Mouse (Mus musculus): ENCODE measurements at regions not wholly inside any gene's neighbourhood (a gene's known extent, or its start where the extent isn't known, plus 50 kb on each side); places are given as distances from the start of the nearest gene placed in this dataset.

- DNase-seq (ENCODE audit: low spot score) (no peak), ATAC-seq (ENCODE audit: low FRiP score, low read depth) (no peak)
- no peak for TF ChIP-seq POLR2A (IDR thresholded peaks at IDR 0.05; ENCODE audit: borderline replicate concordance, extremely low read depth, insufficient read depth, insufficient read length)
- no peak overlapping the region for H3K4me3 ChIP-seq (replicated peaks; ENCODE audit: low read length)
- no peak overlapping the region for H3K9ac ChIP-seq (ENCODE audit: low read depth, low read length, severe bottlenecking)
- H3K36me3 ChIP-seq (ENCODE audit: control insufficient read depth, insufficient read depth, low read length): no peaks in the 10 kb centered on the region
- no peak overlapping the region for H3K27ac ChIP-seq (replicated peaks; ENCODE audit: low read depth, low read length)
- H3K27me3 ChIP-seq (ENCODE audit: control insufficient read depth, insufficient read depth, low read length): no peaks in the 10 kb centered on the region
- no peaks in the 10 kb centered on the region for H3K4me1 ChIP-seq (ENCODE audit: control insufficient read depth, insufficient read depth, low read length)
- WGBS: 62% methylated on average over 2 of the region's 2 CpGs
- no peak overlapping the region for H3K4me2 ChIP-seq (replicated peaks; ENCODE audit: low read depth, low read length, severe bottlenecking)
- H3K9me3 ChIP-seq (ENCODE audit: control insufficient read depth, low read length): no peaks in the 10 kb centered on the region
These were observed 225.5 kb upstream of the Cdh4 start for GRCm38 (mm10) chr2:179216773-179217172.

GRCm38 (mm10) chr2:179228096-179228495, 214.1 kb upstream of the Cdh4 start:
- ATAC-seq (ENCODE audit: low FRiP score, low read depth) (no peak; the same call in 1 of the 2 replicates), DNase-seq (ENCODE audit: low spot score) (peak; percentile 30)
- H3K27ac ChIP-seq (replicated peaks; ENCODE audit: low read depth, low read length): no peak overlapping the region

GRCm38 (mm10) chr2:179231708-179232354, 210.4 kb upstream of the Cdh4 start:
- WGBS: 70% methylated on average over 6 of the region's 6 CpGs
- Histone ChIP-seq H3K27ac (replicated peaks; ENCODE audit: low read depth, low read length) (no peak overlapping the region), H3K36me3 (ENCODE audit: control insufficient read depth, insufficient read depth, low read length) (no peaks in the 10 kb centered on the region), H3K4me2 (replicated peaks; ENCODE audit: low read depth, low read length, severe bottlenecking) (no peak overlapping the region), H3K9me3 (ENCODE audit: control insufficient read depth, low read length) (no peaks in the 10 kb centered on the region), H3K9ac (ENCODE audit: low read depth, low read length, severe bottlenecking) (no peak overlapping the region), H3K27me3 (ENCODE audit: control insufficient read depth, insufficient read depth, low read length) (no peaks in the 10 kb centered on the region), H3K4me3 (replicated peaks; ENCODE audit: low read length) (no peak overlapping the region), H3K4me1 (ENCODE audit: control insufficient read depth, insufficient read depth, low read length) (no peaks in the 10 kb centered on the region)
- no peak for DNase-seq (ENCODE audit: low spot score)
- no peak for TF ChIP-seq POLR2A (IDR thresholded peaks at IDR 0.05; ENCODE audit: borderline replicate concordance, extremely low read depth, insufficient read depth, insufficient read length)
- ATAC-seq (ENCODE audit: low FRiP score, low read depth): no peak

More at GRCm38 (mm10) chr2:179228096-179228495, 214.1 kb upstream of the Cdh4 start:
- no peaks in the 10 kb centered on the region for H3K27me3 ChIP-seq (ENCODE audit: control insufficient read depth, insufficient read depth, low read length)
- WGBS: 26% methylated on average over 7 of the region's 7 CpGs
- no peak for TF ChIP-seq POLR2A (IDR thresholded peaks at IDR 0.05; ENCODE audit: borderline replicate concordance, extremely low read depth, insufficient read depth, insufficient read length)
- no peaks in the 10 kb centered on the region for H3K36me3 ChIP-seq (ENCODE audit: control insufficient read depth, insufficient read depth, low read length)
- H3K9ac ChIP-seq (ENCODE audit: low read depth, low read length, severe bottlenecking): no peak overlapping the region
- H3K4me3 ChIP-seq (replicated peaks; ENCODE audit: low read length): no peak overlapping the region
- H3K9me3 ChIP-seq (ENCODE audit: control insufficient read depth, low read length): no peaks in the 10 kb centered on the region
- H3K4me2 ChIP-seq (replicated peaks; ENCODE audit: low read depth, low read length, severe bottlenecking): no peak overlapping the region
- H3K4me1 ChIP-seq (ENCODE audit: control insufficient read depth, insufficient read depth, low read length): no peaks in the 10 kb centered on the region

DNA sequence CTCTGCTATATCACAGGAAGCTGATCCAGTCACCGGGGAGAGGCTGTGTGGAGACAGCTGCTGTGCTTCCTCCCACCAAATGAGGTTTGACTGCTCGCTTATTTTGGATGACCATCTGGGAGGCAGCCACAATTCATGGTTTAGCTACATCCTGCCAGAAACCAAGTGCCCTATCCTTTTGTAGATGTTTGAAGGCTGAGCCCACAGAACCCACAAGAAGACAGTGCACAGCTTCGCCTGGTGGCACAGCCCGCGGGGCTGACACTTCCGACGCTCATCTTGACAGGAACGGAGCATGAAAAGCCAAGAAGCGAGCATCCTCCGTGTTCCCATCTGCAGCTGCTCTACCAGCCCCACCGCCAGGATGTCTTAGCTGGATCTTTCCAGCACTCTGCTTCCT, 204.1 kb upstream of the Cdh4 start:
- Histone ChIP-seq H3K27me3 (ENCODE audit: control insufficient read depth, insufficient read depth, low read length) (no peaks in the 10 kb centered on the region), H3K4me1 (ENCODE audit: control insufficient read depth, insufficient read depth, low read length) (no peaks in the 10 kb centered on the region), H3K4me2 (replicated peaks; ENCODE audit: low read depth, low read length, severe bottlenecking) (no peak overlapping the region), H3K9ac (ENCODE audit: low read depth, low read length, severe bottlenecking) (no peak overlapping the region), H3K36me3 (ENCODE audit: control insufficient read depth, insufficient read depth, low read length) (no peaks in the 10 kb centered on the region), H3K4me3 (replicated peaks; ENCODE audit: low read length) (no peak overlapping the region), H3K9me3 (ENCODE audit: control insufficient read depth, low read length) (no peaks in the 10 kb centered on the region), H3K27ac (replicated peaks; ENCODE audit: low read depth, low read length) (no peak overlapping the region)
- DNase-seq (ENCODE audit: low spot score): no peak
- ATAC-seq (ENCODE audit: low FRiP score, low read depth): no peak
- 83% methylated on average over 11 of the region's 11 CpGs for WGBS
- TF ChIP-seq POLR2A (IDR thresholded peaks at IDR 0.05; ENCODE audit: borderline replicate concordance, extremely low read depth, insufficient read depth, insufficient read length): no peak

DNA sequence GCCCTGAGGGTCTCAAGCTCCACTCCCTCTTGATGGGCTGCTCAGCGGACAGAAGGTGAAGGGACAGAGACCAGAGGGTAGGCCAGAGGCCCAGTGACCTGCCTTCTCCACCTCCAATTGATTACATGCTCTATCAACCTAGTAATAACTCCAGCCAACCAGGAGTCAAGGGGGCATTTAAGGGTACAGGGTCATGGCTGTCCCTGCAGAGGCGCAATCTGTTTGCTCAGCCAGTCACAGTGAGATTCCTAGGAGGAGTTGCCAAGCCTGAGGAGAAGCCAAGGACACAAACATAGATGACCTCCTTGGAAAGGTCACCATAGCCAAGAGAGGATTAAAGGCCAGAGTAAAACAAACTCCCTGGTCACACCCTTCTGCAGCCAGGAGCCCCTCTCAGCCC, 181.3 kb upstream of the Cdh4 start:
- ATAC-seq (ENCODE audit: low FRiP score, low read depth): no peak
- no peak overlapping the region for H3K4me3 ChIP-seq (replicated peaks; ENCODE audit: low read length)
- H3K9ac ChIP-seq (ENCODE audit: low read depth, low read length, severe bottlenecking): no peak overlapping the region
- no peaks in the 10 kb centered on the region for H3K4me1 ChIP-seq (ENCODE audit: control insufficient read depth, insufficient read depth, low read length)
- no peaks in the 10 kb centered on the region; the same call in 1 of the 2 replicates for H3K27me3 ChIP-seq (ENCODE audit: control insufficient read depth, insufficient read depth, low read length)
- H3K9me3 ChIP-seq (ENCODE audit: control insufficient read depth, low read length): no peaks in the 10 kb centered on the region
- no peak overlapping the region for H3K4me2 ChIP-seq (replicated peaks; ENCODE audit: low read depth, low read length, severe bottlenecking)
- no peak for DNase-seq (ENCODE audit: low spot score)
- 71% methylated on average over 2 of the region's 2 CpGs for WGBS
- no peak for TF ChIP-seq POLR2A (IDR thresholded peaks at IDR 0.05; ENCODE audit: borderline replicate concordance, extremely low read depth, insufficient read depth, insufficient read length)
- no peak overlapping the region for H3K27ac ChIP-seq (replicated peaks; ENCODE audit: low read depth, low read length)
- H3K36me3 ChIP-seq (ENCODE audit: control insufficient read depth, insufficient read depth, low read length): no peaks in the 10 kb centered on the region

All from limb, embryonic 14.5 days (tissue).